15 mouse cellular contexts compared by ENCODE assay signal in genomic region chr9:121373107-121373506, GRCm38 (mm10).
A peak's percentile ranks its signal among the peaks of the same experiment; 100 is the strongest.
DNase-seq lines count a peak whose midpoint lies in the region; ATAC-seq lines count a peak whose summit lies in the region.
"Had no signal": no experiment of that assay in that cellular context is flagged by ENCODE, and none has a peak within 500 bp of the region (broad histone marks: within the 10 kb centered on the region; RNA-seq: fewer than 3 reads in every experiment).

No protein-coding gene starts in this region.

- H3K4me1 ChIP-seq in heart, embryonic 15.5 days (replicated peaks) = peaks cover 54% of the 10 kb centered on the region
- H3K4me1 ChIP-seq in neural tube, embryonic 13.5 days (replicated peaks) = peaks cover 72% of the 10 kb centered on the region
- H3K4me1 ChIP-seq in neural tube, embryonic 15.5 days = peaks cover 57% of the 10 kb centered on the region
- peaks cover 32% of the 10 kb centered on the region for H3K4me1 ChIP-seq in hindbrain, embryonic 14.5 days (replicated peaks; ENCODE audit: control insufficient read depth, insufficient read depth, low read length)
- H3K4me1 ChIP-seq in heart, embryonic 12.5 days (replicated peaks) = peaks cover 44% of the 10 kb centered on the region

- H3K9ac ChIP-seq in heart, embryonic 15.5 days = no peak overlapping the region
- peak overlapping the region; percentile 50; the same call in 1 of the 2 replicates for H3K9ac ChIP-seq in neural tube, embryonic 13.5 days
- no peak overlapping the region for H3K9ac ChIP-seq in neural tube, embryonic 15.5 days (replicated peaks)
- no peak overlapping the region; the same call in 1 of the 2 replicates for H3K9ac ChIP-seq in hindbrain, embryonic 14.5 days
- no peak overlapping the region for H3K9ac ChIP-seq in heart, embryonic 12.5 days

- no peaks in the 10 kb centered on the region for H3K9me3 ChIP-seq in heart, embryonic 15.5 days (replicated peaks)
- H3K9me3 ChIP-seq in neural tube, embryonic 13.5 days = no peaks in the 10 kb centered on the region
- H3K9me3 ChIP-seq in neural tube, embryonic 15.5 days (replicated peaks) = no peaks in the 10 kb centered on the region
- H3K9me3 ChIP-seq in hindbrain, embryonic 14.5 days (ENCODE audit: control insufficient read depth, low read length) = no peaks in the 10 kb centered on the region
- H3K9me3 ChIP-seq in heart, embryonic 12.5 days (replicated peaks) = no peaks in the 10 kb centered on the region
- H3K9me3 ChIP-seq: megakaryocyte, embryonic 14.5 days had no signal

- no peak overlapping the region for H3K4me3 ChIP-seq in heart, embryonic 15.5 days
- H3K4me3 ChIP-seq in neural tube, embryonic 13.5 days = no peak overlapping the region
- no peak overlapping the region for H3K4me3 ChIP-seq in neural tube, embryonic 15.5 days (replicated peaks)
- no peak overlapping the region for H3K4me3 ChIP-seq in hindbrain, embryonic 14.5 days (replicated peaks; ENCODE audit: low read length)
- no peak overlapping the region for H3K4me3 ChIP-seq in heart, embryonic 12.5 days
- H3K4me3 ChIP-seq: megakaryocyte, embryonic 14.5 days had no signal

- H3K4me2 ChIP-seq in heart, embryonic 15.5 days = no peak overlapping the region
- H3K4me2 ChIP-seq in neural tube, embryonic 13.5 days = no peak overlapping the region
- no peak overlapping the region for H3K4me2 ChIP-seq in neural tube, embryonic 15.5 days
- no peak overlapping the region for H3K4me2 ChIP-seq in hindbrain, embryonic 14.5 days (replicated peaks)
- no peak overlapping the region for H3K4me2 ChIP-seq in heart, embryonic 12.5 days

- H3K27ac ChIP-seq in heart, embryonic 15.5 days = 0 out of 2 replicates have a peak overlapping the region, but pooled peaks have one; percentile 14
- peak overlapping the region; percentile 65 for H3K27ac ChIP-seq in neural tube, embryonic 13.5 days (replicated peaks)
- no peak overlapping the region for H3K27ac ChIP-seq in neural tube, embryonic 15.5 days (replicated peaks)
- peak overlapping the region; percentile 4; the same call in 1 of the 2 replicates for H3K27ac ChIP-seq in hindbrain, embryonic 14.5 days
- H3K27ac ChIP-seq in heart, embryonic 12.5 days (ENCODE audit: poor library complexity, severe bottlenecking) = no peak overlapping the region

- no peak for DNase-seq in heart, adult 9 months (ENCODE audit: low spot score in 2 of 2)
- DNase-seq in hindbrain, embryonic 14.5 days (ENCODE audit: low spot score) = no peak
- DNase-seq in frontal cortex, postnatal 14 days (ENCODE audit: low spot score in 2 of 2) = no peak
- DNase-seq in adrenal gland, adult 8-10 months = no peak
- DNase-seq: cerebellum, adult 8-10 months; embryo, embryonic 11 days; heart, postnatal 4 days; lung, adult 18-20 months; thymus, postnatal 14 days had no signal

- 60% methylated on average over 13 of the region's 13 CpGs for WGBS in heart, embryonic 15.5 days
- 38% methylated on average over 13 of the region's 13 CpGs for WGBS in neural tube, embryonic 13.5 days
- 44% methylated on average over 13 of the region's 13 CpGs for WGBS in neural tube, embryonic 15.5 days
- 28% methylated on average over 13 of the region's 13 CpGs for WGBS in hindbrain, embryonic 14.5 days
- 50% methylated on average over 13 of the region's 13 CpGs for WGBS in heart, embryonic 12.5 days

- no peak for ATAC-seq in heart, embryonic 15.5 days (replicated peaks; ENCODE audit: insufficient number of reproducible peaks, insufficient read depth, low FRiP score, low read depth)
- ATAC-seq in neural tube, embryonic 13.5 days (ENCODE audit: low read depth) = no peak
- no peak for ATAC-seq in neural tube, embryonic 15.5 days (ENCODE audit: low FRiP score)
- no peak for ATAC-seq in hindbrain, embryonic 14.5 days (ENCODE audit: low FRiP score)
- ATAC-seq in heart, embryonic 12.5 days (ENCODE audit: insufficient number of reproducible peaks, low FRiP score) = no peak
- ATAC-seq: activated CD4-positive, CD25-positive, alpha-beta regulatory T cell, adult 4 months had no signal

- H3K27me3 ChIP-seq in heart, embryonic 15.5 days = no peaks in the 10 kb centered on the region
- H3K27me3 ChIP-seq in neural tube, embryonic 13.5 days = no peaks in the 10 kb centered on the region
- H3K27me3 ChIP-seq in neural tube, embryonic 15.5 days (replicated peaks) = no peaks in the 10 kb centered on the region
- H3K27me3 ChIP-seq in hindbrain, embryonic 14.5 days (ENCODE audit: control insufficient read depth, insufficient read depth, low read length) = no peaks in the 10 kb centered on the region
- H3K27me3 ChIP-seq in heart, embryonic 12.5 days (replicated peaks) = no peaks in the 10 kb centered on the region

- H3K36me3 ChIP-seq in heart, embryonic 15.5 days = 0 out of 2 replicates have a peak, but pooled peaks cover 2% of the 10 kb centered on the region
- H3K36me3 ChIP-seq in neural tube, embryonic 13.5 days = no peaks in the 10 kb centered on the region
- H3K36me3 ChIP-seq in neural tube, embryonic 15.5 days = no peaks in the 10 kb centered on the region
- no peaks in the 10 kb centered on the region for H3K36me3 ChIP-seq in hindbrain, embryonic 14.5 days (replicated peaks; ENCODE audit: control insufficient read depth, insufficient read depth)
- H3K36me3 ChIP-seq in heart, embryonic 12.5 days = peaks cover 6% of the 10 kb centered on the region; the same call in 1 of the 2 replicates

Comparison
In these comparisons a context has a peak if more than half of its experiments do, and no peak if none do; other contexts are left out.
1. H3K27ac ChIP-seq: peak in heart, embryonic 15.5 days (single experiment), neural tube, embryonic 13.5 days (single experiment) and hindbrain, embryonic 14.5 days (single experiment); none in neural tube, embryonic 15.5 days (single experiment) and heart, embryonic 12.5 days (single experiment).